Mouse (Mus musculus): ENCODE results near the gene Ildr2.

DNA sequence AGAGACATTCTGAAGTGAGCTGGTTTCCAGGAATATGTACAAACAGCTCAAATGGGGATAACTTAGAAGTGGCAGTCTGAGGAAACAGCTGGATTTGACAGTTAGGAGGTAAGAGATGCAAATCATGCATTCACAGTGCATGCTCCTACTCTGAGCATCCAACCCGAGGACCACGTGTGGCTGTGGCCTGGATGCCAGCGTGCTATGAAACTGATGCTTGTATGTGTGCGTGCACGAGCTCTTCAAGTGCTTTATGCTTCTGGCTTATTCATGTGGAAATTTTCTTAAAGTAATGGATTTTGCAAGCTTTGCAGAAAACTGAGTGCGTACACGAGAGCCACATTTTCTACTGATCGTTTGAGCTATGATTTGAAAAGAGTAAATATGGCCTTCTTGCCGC lies 32.3 kb downstream of the Ildr2 start:
- TF ChIP-seq CTCF (IDR thresholded peaks at IDR 0.05) (no peak), POLR2A (IDR thresholded peaks at IDR 0.05; ENCODE audit: insufficient read depth, low read depth, low read length) (no peak)
